Mouse (Mus musculus) testis, adult 2 months (tissue): ENCODE measurements at regions not wholly inside any gene's neighbourhood (a gene's known extent, or its start where the extent isn't known, plus 50 kb on each side); places are given as distances from the start of the nearest gene placed in this dataset.

ENCODE experiments used
- H3K27ac ChIP-seq: fragments of 200-500 bp; 2 replicates; pipeline ENCODE4 v1.5.1; 2012; ENCODE audit warnings: low read depth, low read length; ENCODE audit not compliant: control insufficient read depth, insufficient read depth
- H3K27me3 ChIP-seq: fragments of 200-500 bp; 2 replicates; pipeline ENCODE4 v1.6.1; 2012; ENCODE audit warnings: mild to moderate bottlenecking, low read length, moderate library complexity; ENCODE audit not compliant: control insufficient read depth, insufficient read depth
- H3K36me3 ChIP-seq: fragments of 200-500 bp; 2 replicates; pipeline ENCODE4 v1.6.1; 2012; ENCODE audit warnings: mild to moderate bottlenecking, low read length; ENCODE audit not compliant: control insufficient read depth, insufficient read depth
- H3K4me1 ChIP-seq: fragments of 200-500 bp; 2 replicates; pipeline ENCODE4 v1.6.1; 2012; ENCODE audit warnings: low read length; ENCODE audit not compliant: control insufficient read depth, insufficient read depth
- H3K4me3 ChIP-seq: fragments of 200-500 bp; 2 replicates; pipeline ENCODE4 v1.5.1; 2012; ENCODE audit warnings: low read depth, mild to moderate bottlenecking, low read length, moderate library complexity, mixed read lengths; ENCODE audit not compliant: control insufficient read depth
- CTCF ChIP-seq: fragments of 200-500 bp; IDR thresholded peaks from 2 replicates; pipeline ENCODE4 v1.5.1; 2012; ENCODE audit warnings: low read depth, mild to moderate bottlenecking, inconsistent platforms, low read length, moderate library complexity; ENCODE audit not compliant: control insufficient read depth, insufficient read depth, insufficient replicate concordance
- POLR2A ChIP-seq: fragments of 200-500 bp; IDR thresholded peaks from 2 replicates; pipeline ENCODE4 v1.6.1; 2012; ENCODE audit warnings: low read depth, mild to moderate bottlenecking, inconsistent platforms, low read length, moderate library complexity; ENCODE audit not compliant: control insufficient read depth

- Histone ChIP-seq H3K27ac (no peak overlapping the region), H3K4me3 (no peak overlapping the region), H3K27me3 (no peaks in the 10 kb centered on the region), H3K36me3 (no peaks in the 10 kb centered on the region), H3K4me1 (no peaks in the 10 kb centered on the region)
- TF ChIP-seq CTCF (no peak), POLR2A (no peak)
These were observed 178.9 kb downstream of the Fam76b start for GRCm38 (mm10) chr9:14006233-14006984.

DNA sequence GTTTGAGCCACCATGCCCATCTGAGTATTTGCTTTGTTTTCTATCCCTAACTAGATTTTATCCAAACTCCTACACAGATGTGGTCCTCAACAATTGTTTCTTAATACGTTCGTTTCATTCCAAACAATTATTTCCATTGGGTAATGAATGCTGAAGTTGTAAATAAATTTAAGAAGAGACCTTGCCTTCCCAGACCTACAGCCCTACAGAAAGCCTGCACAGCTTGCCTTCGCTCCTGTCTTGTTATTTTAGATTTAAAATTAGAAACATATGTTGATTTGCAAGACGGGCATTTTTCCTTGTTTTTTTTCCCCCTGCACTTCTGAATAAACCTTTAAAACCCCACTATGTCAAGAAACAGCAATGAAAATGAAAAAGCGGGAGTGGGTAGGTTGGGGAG, 181.9 kb downstream of the Fam76b start:
- Histone ChIP-seq H3K27me3 (no peaks in the 10 kb centered on the region), H3K4me1 (no peaks in the 10 kb centered on the region), H3K36me3 (no peaks in the 10 kb centered on the region), H3K27ac (no peak overlapping the region), H3K4me3 (no peak overlapping the region)
- no peak for TF ChIP-seq CTCF
- no peak for TF ChIP-seq POLR2A

DNA sequence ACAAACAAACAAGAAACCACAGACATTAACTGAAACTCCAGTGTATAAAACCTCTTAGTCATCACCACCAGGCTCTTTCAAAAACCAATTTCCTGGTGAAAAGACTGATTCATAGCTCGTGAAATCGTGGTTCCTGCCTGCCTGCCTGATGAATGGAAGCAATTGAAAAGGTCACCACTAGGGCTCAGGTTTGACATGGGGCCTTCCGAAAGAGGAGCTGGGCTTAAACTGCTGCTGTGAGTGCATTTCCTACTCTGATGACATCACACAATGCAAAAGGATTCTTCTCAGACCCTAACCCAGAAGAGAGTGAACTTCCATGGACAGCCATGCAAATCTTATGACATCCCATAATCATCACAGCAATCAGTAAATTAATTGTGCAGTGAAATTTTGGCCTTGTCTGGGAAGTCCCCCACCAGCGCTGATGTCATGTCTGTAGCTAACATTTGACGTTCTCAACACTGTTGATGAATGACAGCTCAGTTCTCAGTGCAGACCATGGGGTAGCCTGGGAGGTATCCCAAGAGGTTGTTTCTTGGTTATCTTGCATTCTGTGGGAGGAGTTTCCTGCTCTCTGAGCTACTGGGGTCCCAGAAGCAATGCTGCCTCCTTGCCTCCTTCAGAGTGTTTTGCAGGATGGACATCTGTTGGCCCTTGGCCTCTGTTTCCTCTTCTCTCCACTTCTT, 182.9 kb downstream of the Fam76b start:
- Histone ChIP-seq H3K27ac (no peak overlapping the region), H3K36me3 (no peaks in the 10 kb centered on the region), H3K27me3 (no peaks in the 10 kb centered on the region), H3K4me1 (no peaks in the 10 kb centered on the region), H3K4me3 (no peak overlapping the region)
- no peak for TF ChIP-seq POLR2A
- TF ChIP-seq CTCF: no peak

DNA sequence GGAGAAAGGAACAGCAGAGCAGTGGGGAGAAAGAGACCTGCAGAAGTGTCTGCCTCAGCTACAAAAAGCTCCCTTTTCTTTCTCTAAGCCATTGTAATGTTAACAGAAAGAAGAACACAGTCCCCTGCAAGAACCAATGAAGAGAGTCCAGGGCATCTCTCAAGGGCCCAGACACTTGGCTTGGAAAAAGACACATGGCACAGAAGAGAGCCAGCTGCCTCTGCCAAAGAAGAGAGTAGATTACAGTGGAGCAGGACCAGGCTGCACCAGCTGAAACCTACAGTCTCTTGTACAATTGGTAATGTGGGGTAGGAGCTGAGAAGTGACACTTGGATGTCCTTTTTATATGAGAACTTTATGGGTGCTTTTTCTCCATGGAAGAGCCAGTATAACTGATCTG, 196.7 kb downstream of the Fam76b start:
- Histone ChIP-seq H3K27ac (no peak overlapping the region), H3K36me3 (no peaks in the 10 kb centered on the region), H3K4me1 (no peaks in the 10 kb centered on the region), H3K27me3 (no peaks in the 10 kb centered on the region), H3K4me3 (no peak overlapping the region)
- TF ChIP-seq CTCF (no peak), POLR2A (no peak)

DNA sequence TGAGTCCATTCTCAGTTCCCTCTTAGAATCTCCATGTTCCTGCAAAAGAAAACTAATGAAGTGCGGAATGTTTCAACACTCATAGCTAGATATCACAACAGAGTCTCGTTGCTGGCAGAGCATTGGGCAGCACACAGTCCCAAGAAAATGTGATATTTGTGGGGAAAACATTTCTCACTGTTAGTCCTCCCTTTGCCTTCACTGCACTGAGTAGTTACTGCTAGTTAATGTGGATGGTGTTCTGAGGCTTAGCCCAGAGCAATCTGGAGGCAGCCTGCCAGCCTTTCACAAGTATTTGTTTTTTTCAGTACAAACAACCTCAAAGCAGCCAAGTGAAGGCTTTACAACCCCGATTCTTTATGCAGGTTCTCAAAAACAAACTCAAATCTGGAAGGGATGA, 197.2 kb downstream of the Fam76b start:
- H3K27ac ChIP-seq: no peak overlapping the region; the same call in 1 of the 2 replicates
- TF ChIP-seq POLR2A (no peak), CTCF (no peak)

GRCm38 (mm10) chr9:14028056-14028455, 200.5 kb downstream of the Fam76b start:
- Histone ChIP-seq H3K27me3 (no peaks in the 10 kb centered on the region), H3K27ac (no peak overlapping the region), H3K4me3 (no peak overlapping the region), H3K36me3 (no peaks in the 10 kb centered on the region), H3K4me1 (no peaks in the 10 kb centered on the region)
- TF ChIP-seq CTCF: no peak
- TF ChIP-seq POLR2A: no peak

More for the DNA sequence above, 197.2 kb downstream of the Fam76b start:
- H3K4me1 ChIP-seq: no peaks in the 10 kb centered on the region
- no peaks in the 10 kb centered on the region for H3K36me3 ChIP-seq
- H3K4me3 ChIP-seq: no peak overlapping the region
- H3K27me3 ChIP-seq: no peaks in the 10 kb centered on the region

DNA sequence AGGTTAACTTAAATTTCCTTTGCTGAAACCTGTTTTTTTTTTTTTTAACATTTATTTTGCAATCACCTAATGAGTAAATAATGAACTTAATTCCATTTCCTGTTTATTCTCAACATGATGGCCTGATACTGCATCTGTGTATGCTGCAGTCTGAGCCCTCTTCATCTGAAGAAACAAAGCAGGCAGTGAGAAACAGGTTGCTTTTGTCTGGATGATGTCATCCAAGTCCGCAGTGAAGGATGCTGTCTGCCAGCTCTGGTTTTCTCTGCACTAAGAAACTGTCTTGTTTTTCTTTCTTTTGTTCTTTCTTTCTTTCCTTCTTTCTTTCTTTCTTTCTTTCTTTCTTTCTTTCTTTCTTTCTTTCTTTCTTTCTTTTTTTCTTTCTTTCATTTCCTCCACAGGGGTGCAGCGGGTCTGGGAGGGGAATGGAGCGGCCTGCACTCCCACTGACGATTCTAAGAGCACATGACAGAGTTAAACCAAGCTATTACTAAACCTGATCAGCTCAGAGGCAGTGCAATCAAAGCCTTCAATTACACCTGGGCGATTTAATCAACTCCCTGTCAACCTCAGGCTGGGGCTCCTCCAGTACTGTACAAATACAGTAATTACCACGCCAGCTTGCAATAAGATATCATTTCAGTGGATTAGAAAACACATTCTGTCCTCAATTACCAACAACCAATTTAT, 204.0 kb downstream of the Fam76b start:
- H3K27ac ChIP-seq: no peak overlapping the region
- no peak overlapping the region for H3K4me3 ChIP-seq
- TF ChIP-seq POLR2A (no peak), CTCF (no peak)
- H3K4me1 ChIP-seq: no peaks in the 10 kb centered on the region
- no peaks in the 10 kb centered on the region for H3K27me3 ChIP-seq
- H3K36me3 ChIP-seq: no peaks in the 10 kb centered on the region
